Mouse (Mus musculus) mature B cell (primary cell): ENCODE results near the gene Klk12.

ENCODE experiments used
- in situ Hi-C: fragments of 300-500 bp; cut with MboI; formaldehyde crosslinking; loops from 2 replicates; pipeline ENCODE4 v1.14.3; 2019

Klk12 gene

DNA sequence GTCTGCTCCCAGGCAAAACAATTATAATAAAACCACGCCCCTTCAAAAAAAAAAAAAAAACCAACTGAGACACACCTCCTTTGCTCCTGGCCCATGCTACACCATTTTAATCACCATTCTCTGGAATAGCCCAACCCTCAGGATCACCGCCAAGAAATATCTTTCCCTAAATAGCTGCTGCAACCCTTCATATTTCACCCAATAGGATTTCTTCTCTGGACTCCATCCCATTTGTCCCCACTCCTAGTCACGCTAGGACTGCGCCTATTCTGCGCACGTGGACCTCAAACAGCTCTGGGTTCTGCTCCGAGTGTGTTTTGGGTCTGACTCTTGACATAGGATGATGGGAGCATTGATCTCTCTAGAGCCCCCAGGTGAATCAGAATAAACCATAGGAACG is 27.7 kb downstream of the Klk12 start:
- in situ Hi-C loops: loop anchor here (10.0 kb wide), 1 partner anchor 58 kb away; no protein-coding TSS in a partner anchor

DNA sequence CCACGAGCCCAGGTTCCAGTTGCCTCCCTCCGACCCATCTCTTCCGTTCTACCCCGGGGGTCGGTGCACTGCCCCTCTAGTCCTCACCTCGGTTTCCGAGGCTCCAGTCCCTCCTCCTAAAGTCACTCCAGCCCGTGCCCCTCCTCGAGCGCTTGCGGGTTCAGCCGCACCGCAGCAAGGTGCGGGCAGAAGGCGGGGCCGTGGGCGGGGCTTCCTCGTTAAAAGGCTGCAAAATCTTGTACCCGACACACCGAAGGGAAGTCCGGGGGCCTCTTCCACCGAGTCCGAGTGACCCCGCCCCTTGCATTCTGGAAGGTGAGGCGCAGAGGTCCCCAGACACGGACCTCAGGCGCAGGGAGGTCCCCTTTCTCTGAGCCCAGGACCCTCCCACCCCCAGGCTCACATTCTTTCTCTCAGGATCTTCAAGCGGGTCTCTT is 28.7 kb downstream of the Klk12 start, which contains the start of gene Klk8:
Gene Klk8 (plus strand): TSS at position 245 of the 437 bp plus-strand sequence.
- in situ Hi-C loops: loop anchor here (10.0 kb wide), 1 partner anchor 57 kb away; no protein-coding TSS in a partner anchor

DNA sequence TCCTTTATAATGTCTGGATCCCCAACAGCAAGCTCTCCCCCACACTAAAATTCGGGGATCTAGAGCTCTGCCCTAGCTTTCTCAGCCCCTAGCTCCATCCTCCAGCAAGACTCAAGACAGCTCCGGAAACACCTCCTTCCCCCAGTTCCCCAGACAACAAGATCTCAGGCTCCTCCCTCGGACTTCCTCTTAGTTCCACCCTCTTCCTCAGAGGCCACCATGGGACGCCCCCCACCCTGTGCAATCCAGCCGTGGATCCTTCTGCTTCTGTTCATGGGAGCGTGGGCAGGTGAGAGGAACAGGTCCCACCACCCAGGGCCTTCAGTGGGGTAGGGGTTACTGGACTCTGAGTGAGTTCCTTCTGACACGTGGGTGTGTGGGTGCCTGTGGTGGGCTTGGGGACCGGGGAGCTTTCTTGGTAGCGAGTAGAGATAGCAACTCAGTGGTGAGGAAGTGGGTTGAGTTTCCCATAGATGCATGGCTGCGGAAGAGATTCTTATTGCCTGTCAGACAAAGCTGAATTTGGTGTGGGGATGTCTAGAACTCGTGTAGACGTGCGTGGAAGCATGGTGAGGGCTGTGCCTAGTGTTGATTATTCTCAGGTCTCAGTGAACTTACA is 29.3 kb downstream of the Klk12 start:
- in situ Hi-C loops: loop anchor here (10.0 kb wide), 1 partner anchor 57 kb away; no protein-coding TSS in a partner anchor

DNA sequence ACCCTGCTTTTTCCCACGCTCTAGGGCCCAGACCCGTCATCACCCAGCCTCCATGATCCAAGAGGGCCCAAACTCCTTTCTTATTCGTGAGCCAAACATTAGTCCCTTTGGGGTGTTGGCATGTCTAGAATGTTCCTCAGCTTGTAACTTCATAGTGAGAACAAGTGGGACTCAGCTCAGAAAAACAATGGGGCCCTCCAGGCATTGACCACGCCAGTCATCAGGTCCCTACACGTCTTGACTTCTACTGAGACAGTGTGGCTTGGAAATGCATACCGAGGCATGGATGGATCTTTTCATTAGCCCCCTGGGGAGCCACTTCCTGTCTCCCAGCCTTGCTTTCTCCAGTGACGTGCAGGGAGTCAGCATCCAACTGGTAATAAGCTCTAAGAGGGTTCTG is 31.2 kb downstream of the Klk12 start:
- in situ Hi-C loops: loop anchor here (10.0 kb wide), 1 partner anchor 55 kb away; no protein-coding TSS in a partner anchor

DNA sequence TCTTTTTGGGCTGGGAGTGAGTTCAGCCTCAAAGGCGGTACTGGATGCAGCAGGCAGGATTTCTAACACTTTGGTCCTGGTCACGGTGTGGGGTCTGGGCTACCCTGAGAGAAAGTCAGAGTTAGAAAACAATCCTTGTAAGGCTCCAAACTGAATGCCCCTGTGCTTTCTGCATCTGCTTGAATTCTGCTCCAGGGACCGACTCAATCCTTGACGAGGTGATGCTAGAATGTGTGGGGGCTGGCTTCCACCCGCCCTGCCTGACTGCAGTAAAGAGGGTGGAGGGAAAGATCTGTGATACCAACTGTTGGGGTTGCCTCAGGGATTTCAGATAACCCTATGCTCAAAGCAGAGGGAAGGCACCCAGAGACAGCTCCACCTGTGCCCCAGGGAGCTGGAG is 42.3 kb downstream of the Klk12 start, which contains the start of gene Klk7:
Gene Klk7 (plus strand): TSS at position 301 of the 400 bp plus-strand sequence.
- in situ Hi-C loops: no loop called here

DNA sequence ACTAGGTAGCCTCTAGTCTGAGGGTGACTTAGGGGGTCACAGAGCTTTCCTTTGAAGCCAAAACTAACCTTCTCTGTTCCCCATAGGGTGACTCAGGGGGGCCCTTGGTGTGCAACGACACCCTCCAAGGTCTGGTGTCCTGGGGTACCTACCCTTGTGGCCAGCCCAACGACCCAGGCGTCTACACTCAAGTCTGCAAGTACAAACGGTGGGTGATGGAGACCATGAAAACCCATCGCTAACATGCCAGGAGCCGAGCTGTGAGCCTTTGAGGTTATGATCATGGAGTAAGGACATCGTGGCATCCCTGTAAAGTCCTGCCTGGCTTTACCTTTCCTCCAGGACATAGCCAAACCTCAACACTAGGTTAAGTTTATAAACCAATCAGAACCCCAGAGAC is 46.5 kb downstream of the Klk12 start:
- in situ Hi-C loops: no loop called here

DNA sequence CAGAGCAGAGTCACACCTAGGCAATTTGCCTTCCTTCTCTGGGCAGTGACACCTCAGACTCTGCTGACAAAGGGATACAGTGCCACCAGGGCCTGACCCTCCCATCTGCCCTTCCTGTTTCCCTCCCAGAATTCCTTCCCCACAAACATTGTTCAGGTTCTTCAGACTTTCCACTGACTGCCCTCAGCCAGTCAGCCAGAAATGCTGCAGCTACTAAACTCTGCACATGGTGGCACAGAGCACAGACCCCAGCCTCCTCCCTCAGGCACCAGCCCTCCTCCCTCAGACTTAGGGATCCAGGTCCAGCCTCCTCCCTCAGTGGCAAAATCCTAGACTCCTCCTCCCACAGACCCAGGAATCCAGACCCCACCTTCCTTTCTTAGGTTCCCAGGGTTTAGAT is 48.0 kb downstream of the Klk12 start:
- in situ Hi-C loops: no loop called here

DNA sequence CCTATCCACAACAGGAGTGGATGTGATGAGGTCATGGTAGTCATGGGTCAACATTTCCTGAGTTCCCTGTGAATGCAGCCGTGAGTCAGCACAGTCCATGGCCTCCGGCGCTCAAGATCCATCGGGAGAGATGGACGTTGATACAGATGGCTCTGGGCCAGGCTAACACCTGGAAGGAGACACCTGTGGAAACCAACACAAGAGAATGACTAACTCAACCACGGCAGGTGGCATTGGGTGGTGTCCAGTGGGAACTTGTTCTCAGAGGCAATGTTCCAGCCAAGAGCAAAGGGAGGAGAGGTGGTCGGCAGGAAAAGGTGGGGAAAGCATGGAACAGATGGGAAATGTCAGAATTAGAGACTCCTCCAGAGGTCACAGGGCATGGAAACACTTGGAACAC is 52.9 kb downstream of the Klk12 start:
- in situ Hi-C loops: no loop called here
